Mouse (Mus musculus) intestine, postnatal 0 days (tissue): ENCODE data around the gene Ang. TPM values are rescaled to one million over a fixed set of nuclear protein-coding genes. Genes with fewer than 3 reads are reported as not detected.

ENCODE experiments used
- ATAC-seq: fragments of 200-750 bp; cut with Nextera tagmentation; 2 replicates; pipeline ENCODE4 v1.8.0; 2017; ENCODE audit warnings: mild to moderate bottlenecking, moderate TSS enrichment, moderate library complexity
- H3K27ac ChIP-seq: fragments of 300-500 bp; sonication (generic); 2 replicates; pipeline ENCODE4 v1.5.1; 2014; ENCODE audit warnings: mild to moderate bottlenecking, low read depth, low read length, moderate library complexity
- H3K27me3 ChIP-seq: fragments of 300-500 bp; sonication (generic); replicated peaks from 2 replicates; pipeline ENCODE4 v1.6.1; 2014; ENCODE audit warnings: low read length, mixed read lengths; ENCODE audit not compliant: control insufficient read depth, insufficient read depth
- H3K36me3 ChIP-seq: fragments of 300-500 bp; sonication (generic); 2 replicates; pipeline ENCODE4 v1.6.1; 2014; ENCODE audit warnings: mild to moderate bottlenecking, moderate library complexity; ENCODE audit not compliant: control insufficient read depth, insufficient read depth
- H3K4me1 ChIP-seq: fragments of 300-500 bp; sonication (generic); replicated peaks from 2 replicates; pipeline ENCODE4 v1.6.1; 2014; ENCODE audit warnings: antibody characterized with exemption, low read length, mixed read lengths; ENCODE audit not compliant: control insufficient read depth, insufficient read depth
- H3K4me2 ChIP-seq: fragments of 300-500 bp; sonication (generic); replicated peaks from 2 replicates; pipeline ENCODE4 v1.6.1; 2014; ENCODE audit warnings: low read depth, mild to moderate bottlenecking, moderate library complexity
- H3K4me3 ChIP-seq: fragments of 300-500 bp; sonication (generic); 2 replicates; pipeline ENCODE4 v1.5.1; 2014; ENCODE audit warnings: low read depth, low read length
- H3K9ac ChIP-seq: fragments of 300-500 bp; sonication (generic); 2 replicates; pipeline ENCODE4 v1.6.1; 2014; ENCODE audit warnings: mild to moderate bottlenecking, low read depth, low read length
- H3K9me3 ChIP-seq: fragments of 300-500 bp; sonication (generic); 2 replicates; pipeline ENCODE4 v1.6.1; 2016; ENCODE audit warnings: mixed run types; ENCODE audit not compliant: control insufficient read depth
- CTCF ChIP-seq: sonication (generic); IDR thresholded peaks from 2 replicates; pipeline ENCODE4 v1.5.1; 2016; ENCODE audit warnings: low read depth, mild to moderate bottlenecking, control low read depth, antibody characterized with exemption, moderate library complexity
- WGBS: fragments of 180-500 bp; shearing (Covaris S2); extraction: QIAGEN DNeasy Blood & Tissue Kit; methylation state at CpG from one replicate; pipeline ENCODE4 v1.1.7; 2014; 5-methylcytosine and 5-hydroxymethylcytosine counted together
- polyA plus RNA-seq: library from polyadenylated mRNA; unstranded; fragments of >200 nt; fragmentation: Nextera tagmentation; extraction: Ambion mirVana; gene quantifications from 2 replicates; pipeline ENCODE4 v1.2.1, GENCODE M21; 2015

Gene Ang
- polyA plus RNA-seq, 1 experiment from 2014 or later: 114 TPM

- Histone ChIP-seq H3K4me2 (no peak overlapping the region), H3K4me3 (no peak overlapping the region), H3K27ac (no peak overlapping the region), H3K9ac (no peak overlapping the region), H3K36me3 (no peaks in the 10 kb centered on the region), H3K27me3 (no peaks in the 10 kb centered on the region), H3K9me3 (no peaks in the 10 kb centered on the region), H3K4me1 (peaks cover 6% of the 10 kb centered on the region)
- no peak for ATAC-seq
- TF ChIP-seq CTCF: no peak
- WGBS: 68% methylated on average over 2 of the region's 2 CpGs
These were observed 53.0 kb downstream of the Ang start for GRCm38 (mm10) chr14:51143937-51144336.

- no peak overlapping the region for H3K27ac ChIP-seq
- no peak for ATAC-seq
- no peak overlapping the region for H3K4me2 ChIP-seq
- H3K4me3 ChIP-seq: no peak overlapping the region
- TF ChIP-seq CTCF: no peak
- no peaks in the 10 kb centered on the region for H3K36me3 ChIP-seq
- H3K9me3 ChIP-seq: no peaks in the 10 kb centered on the region
- H3K4me1 ChIP-seq: peaks cover 6% of the 10 kb centered on the region
- H3K27me3 ChIP-seq: no peaks in the 10 kb centered on the region
- WGBS: 96% methylated on average over 4 of the region's 4 CpGs
- H3K9ac ChIP-seq: no peak overlapping the region
These were observed 53.5 kb downstream of the Ang start for GRCm38 (mm10) chr14:51144451-51144850.

GRCm38 (mm10) chr14:51145521-51145920, 54.6 kb downstream of the Ang start:
- H3K4me1 ChIP-seq: peaks cover 6% of the 10 kb centered on the region
- 50% methylated on average over 6 of the region's 6 CpGs for WGBS
- no peak for TF ChIP-seq CTCF
- H3K4me2 ChIP-seq: no peak overlapping the region
- no peaks in the 10 kb centered on the region for H3K36me3 ChIP-seq
- no peak overlapping the region for H3K4me3 ChIP-seq
- no peak overlapping the region for H3K27ac ChIP-seq
- H3K9me3 ChIP-seq: no peaks in the 10 kb centered on the region
- ATAC-seq: no peak
- no peaks in the 10 kb centered on the region for H3K27me3 ChIP-seq
- no peak overlapping the region for H3K9ac ChIP-seq

GRCm38 (mm10) chr14:51146685-51147084, 55.7 kb downstream of the Ang start, which contains the start of gene Rnase1:
Gene Rnase1 (minus strand): TSS chr14:51146785.
- Histone ChIP-seq H3K4me1 (peaks cover 6% of the 10 kb centered on the region), H3K9me3 (no peaks in the 10 kb centered on the region), H3K36me3 (no peaks in the 10 kb centered on the region), H3K27ac (no peak within 1 kb of the TSS), H3K27me3 (no peaks in the 10 kb centered on the region), H3K9ac (no peak within 1 kb of the TSS), H3K4me3 (no peak within 1 kb of the TSS), H3K4me2 (no peak within 1 kb of the TSS)
- no peak for ATAC-seq
- no peak for TF ChIP-seq CTCF
- WGBS: 41% methylated on average over 2 of the region's 2 CpGs

- H3K9ac ChIP-seq: no peak overlapping the region
- H3K27me3 ChIP-seq: no peaks in the 10 kb centered on the region
- H3K4me2 ChIP-seq: no peak overlapping the region
- no peak overlapping the region for H3K4me3 ChIP-seq
- TF ChIP-seq CTCF: no peak
- 44% methylated on average over 3 of the region's 3 CpGs for WGBS
- ATAC-seq: no peak
- H3K27ac ChIP-seq: no peak overlapping the region
- H3K36me3 ChIP-seq: no peaks in the 10 kb centered on the region
- peaks cover 6% of the 10 kb centered on the region for H3K4me1 ChIP-seq
- H3K9me3 ChIP-seq: no peaks in the 10 kb centered on the region
These were observed 57.1 kb downstream of the Ang start for GRCm38 (mm10) chr14:51148006-51148405.

- ATAC-seq: peak; percentile 97
- H3K4me3 ChIP-seq: no peak overlapping the region
- no peak overlapping the region for H3K4me2 ChIP-seq
- peaks cover 6% of the 10 kb centered on the region for H3K4me1 ChIP-seq
- TF ChIP-seq CTCF: no peak
- no peak overlapping the region; the same call in 1 of the 2 replicates for H3K27ac ChIP-seq
- no peak overlapping the region for H3K9ac ChIP-seq
- H3K9me3 ChIP-seq: no peaks in the 10 kb centered on the region
- no peaks in the 10 kb centered on the region for H3K27me3 ChIP-seq
- H3K36me3 ChIP-seq: no peaks in the 10 kb centered on the region
- 15% methylated on average over 5 of the region's 5 CpGs for WGBS
These were observed 58.2 kb downstream of the Ang start for GRCm38 (mm10) chr14:51149164-51149563.
